Mouse (Mus musculus) hindbrain, postnatal 0 days (tissue): ENCODE results near the gene Kif26b. TPM values are rescaled to one million over a fixed set of nuclear protein-coding genes. Genes with fewer than 3 reads are reported as not detected.

Source experiments
- ATAC-seq: fragments of 200-750 bp; cut with Nextera tagmentation; 2 replicates; pipeline ENCODE4 v1.8.0; 2017; ENCODE audit warnings: mild to moderate bottlenecking, moderate TSS enrichment, moderate library complexity
- DNase-seq: peaks from one replicate; pipeline ENCODE4 v3.0.0-alpha.2; 2015; ENCODE audit warnings: low spot score
- H3K27ac ChIP-seq: fragments of 300-500 bp; sonication (generic); 2 replicates; pipeline ENCODE4 v1.5.1; 2014; ENCODE audit warnings: mild to moderate bottlenecking
- H3K27me3 ChIP-seq: fragments of 300-500 bp; sonication (generic); 2 replicates; pipeline ENCODE4 v1.6.1; 2014; ENCODE audit warnings: low read length, mixed read lengths; ENCODE audit not compliant: insufficient read depth
- H3K36me3 ChIP-seq: fragments of 300-500 bp; sonication (generic); 2 replicates; pipeline ENCODE4 v1.6.1; 2014; ENCODE audit warnings: low read length, mixed read lengths; ENCODE audit not compliant: insufficient read depth
- H3K4me1 ChIP-seq: fragments of 300-500 bp; sonication (generic); 2 replicates; pipeline ENCODE4 v1.6.1; 2014; ENCODE audit warnings: antibody characterized with exemption, low read length, mixed read lengths; ENCODE audit not compliant: insufficient read depth
- H3K4me2 ChIP-seq: fragments of 300-500 bp; sonication (generic); 2 replicates; pipeline ENCODE4 v1.6.1; 2014; ENCODE audit warnings: low read depth, mild to moderate bottlenecking, low read length, moderate library complexity, mixed read lengths
- H3K4me3 ChIP-seq: fragments of 300-500 bp; sonication (generic); 2 replicates; pipeline ENCODE4 v1.5.1; 2014; ENCODE audit warnings: low read length
- H3K9ac ChIP-seq: fragments of 300-500 bp; sonication (generic); replicated peaks from 2 replicates; pipeline ENCODE4 v1.6.1; 2014; ENCODE audit warnings: mild to moderate bottlenecking, low read length, moderate library complexity, mixed read lengths
- H3K9me3 ChIP-seq: fragments of 300-500 bp; sonication (generic); 2 replicates; pipeline ENCODE4 v1.6.1; 2016; ENCODE audit warnings: low read length, mixed read lengths
- CTCF ChIP-seq: IDR thresholded peaks from 2 replicates; pipeline ENCODE4 v1.5.1; 2016; ENCODE audit warnings: antibody characterized with exemption, control low read depth, low read depth
- WGBS: fragments of 180-500 bp; shearing (Covaris S2); extraction: QIAGEN DNeasy Blood & Tissue Kit; methylation state at CpG from one replicate; pipeline ENCODE4 v1.1.7; 2014; 5-methylcytosine and 5-hydroxymethylcytosine counted together
- polyA plus RNA-seq: library from polyadenylated mRNA; unstranded; fragments of >200 nt; fragmentation: Nextera tagmentation; extraction: Ambion mirVana; gene quantifications from 2 replicates; pipeline ENCODE4 v1.2.1, GENCODE M21; 2015
- total RNA-seq: library from RNA; depleted of rRNA; stranded (reverse); fragments of >200 nt; gene quantifications from 2 replicates; pipeline ENCODE4 v1.2.3, GENCODE M21; 2014

The Kif26b gene
- total and polyA plus RNA-seq, 2 experiments from 2014 or later: 5.8 to 59.7 TPM

GRCm38 (mm10) chr1:178530301-178531078, 1.6 kb downstream of the Kif26b start:
- H3K27me3 ChIP-seq: 0 out of 2 replicates have a peak, but pooled peaks cover 3% of the 10 kb centered on the region
- H3K4me1 ChIP-seq: peaks cover 4% of the 10 kb centered on the region; the same call in 1 of the 2 replicates
- ATAC-seq: peak; percentile 63

GRCm38 (mm10) chr1:178540247-178540646, 11.3 kb downstream of the Kif26b start:
- Histone ChIP-seq H3K4me3 (no peak overlapping the region), H3K9me3 (no peaks in the 10 kb centered on the region), H3K36me3 (no peaks in the 10 kb centered on the region), H3K27ac (no peak overlapping the region), H3K27me3 (no peaks in the 10 kb centered on the region), H3K9ac (no peak overlapping the region), H3K4me1 (no peaks in the 10 kb centered on the region), H3K4me2 (no peak overlapping the region)
- no peak for TF ChIP-seq CTCF
- no peak for DNase-seq
- WGBS: 70% methylated on average over 10 of the region's 10 CpGs
- ATAC-seq: no peak

More at GRCm38 (mm10) chr1:178530301-178531078, 1.6 kb downstream of the Kif26b start:
- Histone ChIP-seq H3K4me2 (peak overlapping the region; percentile 100), H3K27ac (peak overlapping the region; percentile 90), H3K9ac (peak overlapping the region; percentile 71), H3K4me3 (peak overlapping the region; percentile 70), H3K9me3 (no peaks in the 10 kb centered on the region), H3K36me3 (no peaks in the 10 kb centered on the region)
- DNase-seq: peak; percentile 89
- under 1% methylated on average over 62 of the region's 62 CpGs for WGBS
- TF ChIP-seq CTCF: peak; percentile 82

GRCm38 (mm10) chr1:178542415-178542814, 13.5 kb downstream of the Kif26b start:
- Histone ChIP-seq H3K4me2 (no peak overlapping the region), H3K36me3 (no peaks in the 10 kb centered on the region), H3K27me3 (no peaks in the 10 kb centered on the region), H3K4me3 (no peak overlapping the region), H3K9ac (no peak overlapping the region), H3K4me1 (no peaks in the 10 kb centered on the region), H3K27ac (no peak overlapping the region), H3K9me3 (no peaks in the 10 kb centered on the region)
- TF ChIP-seq CTCF: no peak
- ATAC-seq (no peak), DNase-seq (no peak)
- 86% methylated on average over 5 of the region's 5 CpGs for WGBS

- Histone ChIP-seq H3K4me3 (no peak overlapping the region), H3K4me2 (no peak overlapping the region), H3K9ac (no peak overlapping the region), H3K36me3 (no peaks in the 10 kb centered on the region), H3K27ac (no peak overlapping the region), H3K9me3 (no peaks in the 10 kb centered on the region), H3K4me1 (no peaks in the 10 kb centered on the region), H3K27me3 (no peaks in the 10 kb centered on the region)
- WGBS: 88% methylated on average over 8 of the region's 8 CpGs
- no peak for ATAC-seq
- TF ChIP-seq CTCF: no peak
- no peak for DNase-seq
These were observed 14.3 kb downstream of the Kif26b start for GRCm38 (mm10) chr1:178542990-178543944.

GRCm38 (mm10) chr1:178544585-178544984, 15.7 kb downstream of the Kif26b start:
- H3K27me3 ChIP-seq: no peaks in the 10 kb centered on the region
- no peak overlapping the region for H3K9ac ChIP-seq
- H3K27ac ChIP-seq: no peak overlapping the region
- no peak overlapping the region for H3K4me3 ChIP-seq
- WGBS: 80% methylated on average over 3 of the region's 3 CpGs
- H3K36me3 ChIP-seq: no peaks in the 10 kb centered on the region
- H3K9me3 ChIP-seq: no peaks in the 10 kb centered on the region
- no peak for TF ChIP-seq CTCF
- ATAC-seq: no peak
- no peaks in the 10 kb centered on the region for H3K4me1 ChIP-seq
- no peak for DNase-seq
- H3K4me2 ChIP-seq: no peak overlapping the region

GRCm38 (mm10) chr1:178549576-178549975, 20.7 kb downstream of the Kif26b start:
- H3K4me2 ChIP-seq: no peak overlapping the region
- WGBS: 70% methylated on average over 4 of the region's 4 CpGs
- no peak for TF ChIP-seq CTCF
- H3K4me1 ChIP-seq: no peaks in the 10 kb centered on the region
- no peaks in the 10 kb centered on the region for H3K9me3 ChIP-seq
- ATAC-seq (no peak), DNase-seq (no peak)
- H3K27ac ChIP-seq: no peak overlapping the region
- no peak overlapping the region for H3K9ac ChIP-seq
- H3K4me3 ChIP-seq: no peak overlapping the region
- no peaks in the 10 kb centered on the region for H3K27me3 ChIP-seq
- no peaks in the 10 kb centered on the region for H3K36me3 ChIP-seq
